Mouse (Mus musculus) lung, embryonic 16.5 days (tissue): Measurements from ENCODE around the gene Pald1. TPM values are rescaled to one million over a fixed set of nuclear protein-coding genes. Genes with fewer than 3 reads are reported as not detected.

Source experiments
- ATAC-seq: fragments of 200-750 bp; cut with Nextera tagmentation; 2 replicates; pipeline ENCODE4 v1.8.0; 2017; ENCODE audit warnings: low read depth, mild to moderate bottlenecking, moderate library complexity
- H3K27ac ChIP-seq: fragments of 300-500 bp; sonication (generic); 2 replicates; pipeline ENCODE4 v1.5.1; 2014; ENCODE audit warnings: mild to moderate bottlenecking, control low read depth, low read length
- H3K27me3 ChIP-seq: fragments of 300-500 bp; sonication (generic); 2 replicates; pipeline ENCODE4 v1.6.1; 2014; ENCODE audit warnings: low read depth, low read length, mixed read lengths; ENCODE audit not compliant: control insufficient read depth, insufficient read depth
- H3K36me3 ChIP-seq: fragments of 300-500 bp; sonication (generic); 2 replicates; pipeline ENCODE4 v1.6.1; 2014; ENCODE audit warnings: low read length; ENCODE audit not compliant: control insufficient read depth, insufficient read depth
- H3K4me1 ChIP-seq: fragments of 300-500 bp; sonication (generic); replicated peaks from 2 replicates; pipeline ENCODE4 v1.6.1; 2014; ENCODE audit warnings: low read length, mixed read lengths; ENCODE audit not compliant: control insufficient read depth, insufficient read depth
- H3K4me2 ChIP-seq: fragments of 300-500 bp; sonication (generic); 2 replicates; pipeline ENCODE4 v1.6.1; 2014; ENCODE audit warnings: low read depth, low read length, control low read depth
- H3K4me3 ChIP-seq: fragments of 300-500 bp; sonication (generic); 2 replicates; pipeline ENCODE4 v1.5.1; 2014; ENCODE audit warnings: mild to moderate bottlenecking, low read length, control low read depth
- H3K9ac ChIP-seq: fragments of 300-500 bp; sonication (generic); 2 replicates; pipeline ENCODE4 v1.6.1; 2014; ENCODE audit warnings: low read length, control low read depth
- H3K9me3 ChIP-seq: fragments of 300-500 bp; sonication (generic); 2 replicates; pipeline ENCODE4 v1.6.1; 2016; ENCODE audit warnings: low read length; ENCODE audit not compliant: control insufficient read depth
- WGBS: fragments of 180-500 bp; shearing (Covaris S2); extraction: QIAGEN DNeasy Blood & Tissue Kit; methylation state at CpG from one replicate; pipeline ENCODE4 v1.1.7; 2014; 5-methylcytosine and 5-hydroxymethylcytosine counted together
- polyA plus RNA-seq: library from polyadenylated mRNA; unstranded; fragments of >200 nt; fragmentation: Nextera tagmentation; extraction: Ambion mirVana; gene quantifications from 2 replicates; pipeline ENCODE4 v1.2.1, GENCODE M21; 2015

Pald1 gene
- polyA plus RNA-seq, 1 experiment from 2014 or later: 49.4 TPM

GRCm38 (mm10) chr10:61277918-61278674, 105.2 kb downstream of the Pald1 start:
- H3K36me3 ChIP-seq: no peaks in the 10 kb centered on the region
- peak; percentile 28; the same call in 1 of the 2 replicates for ATAC-seq
- no peak overlapping the region for H3K4me3 ChIP-seq
- H3K9ac ChIP-seq: peak overlapping the region; percentile 42; the same call in 1 of the 2 replicates
- H3K9me3 ChIP-seq: no peaks in the 10 kb centered on the region
- peaks cover 6% of the 10 kb centered on the region for H3K4me1 ChIP-seq
- WGBS: 51% methylated on average over 14 of the region's 14 CpGs
- no peak overlapping the region for H3K4me2 ChIP-seq
- no peak overlapping the region for H3K27ac ChIP-seq
- no peaks in the 10 kb centered on the region for H3K27me3 ChIP-seq

- 90% methylated on average over 6 of the region's 6 CpGs for WGBS
- no peak overlapping the region for H3K4me2 ChIP-seq
- no peaks in the 10 kb centered on the region for H3K9me3 ChIP-seq
- peaks cover 4% of the 10 kb centered on the region; the same call in 1 of the 2 replicates for H3K27me3 ChIP-seq
- no peak overlapping the region for H3K4me3 ChIP-seq
- ATAC-seq: no peak
- no peak overlapping the region for H3K27ac ChIP-seq
- no peak overlapping the region for H3K9ac ChIP-seq
- no peaks in the 10 kb centered on the region for H3K36me3 ChIP-seq
- H3K4me1 ChIP-seq: peaks cover 15% of the 10 kb centered on the region
Measured at GRCm38 (mm10) chr10:61277051-61277450, 106.3 kb downstream of the Pald1 start.

GRCm38 (mm10) chr10:61275669-61276110, 107.6 kb downstream of the Pald1 start:
- no peaks in the 10 kb centered on the region for H3K36me3 ChIP-seq
- peaks cover 4% of the 10 kb centered on the region; the same call in 1 of the 2 replicates for H3K27me3 ChIP-seq
- WGBS: 4% methylated on average over 5 of the region's 5 CpGs
- H3K27ac ChIP-seq: no peak overlapping the region
- ATAC-seq: 0 out of 2 replicates have a peak, but pooled peaks have one; percentile 29
- H3K4me3 ChIP-seq: no peak overlapping the region
- no peak overlapping the region for H3K9ac ChIP-seq
- H3K4me1 ChIP-seq: peaks cover 19% of the 10 kb centered on the region
- H3K4me2 ChIP-seq: no peak overlapping the region; the same call in 1 of the 2 replicates
- no peaks in the 10 kb centered on the region for H3K9me3 ChIP-seq

GRCm38 (mm10) chr10:61274532-61274931, 108.8 kb downstream of the Pald1 start:
- Histone ChIP-seq H3K27me3 (peaks cover 4% of the 10 kb centered on the region; the same call in 1 of the 2 replicates), H3K4me2 (no peak overlapping the region), H3K9ac (no peak overlapping the region), H3K36me3 (no peaks in the 10 kb centered on the region), H3K9me3 (no peaks in the 10 kb centered on the region), H3K4me3 (no peak overlapping the region), H3K27ac (no peak overlapping the region), H3K4me1 (peaks cover 19% of the 10 kb centered on the region)
- ATAC-seq: no peak
- WGBS: 28% methylated on average over 2 of the region's 2 CpGs

- WGBS: 47% methylated on average over 7 of the region's 7 CpGs
- Histone ChIP-seq H3K27ac (peak overlapping the region; percentile 50), H3K36me3 (no peaks in the 10 kb centered on the region), H3K9me3 (no peaks in the 10 kb centered on the region), H3K27me3 (peaks cover 4% of the 10 kb centered on the region; the same call in 1 of the 2 replicates), H3K9ac (peak overlapping the region; percentile 76), H3K4me2 (peak overlapping the region; percentile 96), H3K4me1 (peaks cover 19% of the 10 kb centered on the region), H3K4me3 (peak overlapping the region; percentile 52)
- 0 out of 2 replicates have a peak, but pooled peaks have one; percentile 27 for ATAC-seq
Measured at GRCm38 (mm10) chr10:61273844-61274215, 109.5 kb downstream of the Pald1 start.

GRCm38 (mm10) chr10:61273081-61273843, 110.1 kb downstream of the Pald1 start, which contains the start of gene Adamts14:
Adamts14 (minus strand) TSS chr10:61273438.
- peak within 1 kb of the TSS; percentile 76 for H3K9ac ChIP-seq
- peak; percentile 72 for ATAC-seq
- no peaks in the 10 kb centered on the region for H3K9me3 ChIP-seq
- H3K4me1 ChIP-seq: peaks cover 18% of the 10 kb centered on the region
- no peaks in the 10 kb centered on the region for H3K36me3 ChIP-seq
- 1% methylated on average over 48 of the region's 75 CpGs for WGBS
- H3K4me2 ChIP-seq: peak within 1 kb of the TSS; percentile 96
- H3K27me3 ChIP-seq: peaks cover 4% of the 10 kb centered on the region; the same call in 1 of the 2 replicates
- peak within 1 kb of the TSS; percentile 50 for H3K27ac ChIP-seq
- H3K4me3 ChIP-seq: peak within 1 kb of the TSS; percentile 52

- Histone ChIP-seq H3K4me1 (peaks cover 15% of the 10 kb centered on the region), H3K36me3 (no peaks in the 10 kb centered on the region), H3K27ac (peak overlapping the region; percentile 50), H3K27me3 (peaks cover 4% of the 10 kb centered on the region; the same call in 1 of the 2 replicates), H3K9ac (peak overlapping the region; percentile 76), H3K9me3 (no peaks in the 10 kb centered on the region), H3K4me2 (peak overlapping the region; percentile 96), H3K4me3 (peak overlapping the region; percentile 52)
- WGBS: 25% methylated on average over 5 of the region's 5 CpGs
- ATAC-seq: no peak
Measured at GRCm38 (mm10) chr10:61272631-61273030, 110.7 kb downstream of the Pald1 start.

GRCm38 (mm10) chr10:61272089-61272626, 111.2 kb downstream of the Pald1 start:
- WGBS: 28% methylated on average over 8 of the region's 8 CpGs
- H3K4me1 ChIP-seq: peaks cover 15% of the 10 kb centered on the region
- no peaks in the 10 kb centered on the region for H3K36me3 ChIP-seq
- peak overlapping the region; percentile 52 for H3K4me3 ChIP-seq
- H3K27ac ChIP-seq: no peak overlapping the region
- no peak overlapping the region; the same call in 1 of the 2 replicates for H3K9ac ChIP-seq
- H3K9me3 ChIP-seq: no peaks in the 10 kb centered on the region
- H3K4me2 ChIP-seq: peak overlapping the region; percentile 96
- ATAC-seq: no peak
- peaks cover 4% of the 10 kb centered on the region; the same call in 1 of the 2 replicates for H3K27me3 ChIP-seq
